Mouse (Mus musculus): ENCODE results near the gene Atg4b. TPM values are rescaled to one million over a fixed set of nuclear protein-coding genes. Genes with fewer than 3 reads are reported as not detected.

The Atg4b gene
- 86.5 and 88.1 TPM in 2 replicates for polyA plus RNA-seq (2015; fragmentation: Nextera tagmentation; extraction: Ambion mirVana)

GRCm38 (mm10) chr1:93751290-93751689 lies at the start of gene Atg4b:
Atg4b (plus strand) TSS chr1:93751500.
- 84% methylated on average over 6 of the region's 6 CpGs for WGBS
- Histone ChIP-seq H3K4me1 (peaks cover 21% of the 10 kb centered on the region), H3K36me3 (peaks cover 29% of the 10 kb centered on the region), H3K4me2 (no peak within 1 kb of the TSS), H3K9me3 (replicated peaks) (no peaks in the 10 kb centered on the region), H3K4me3 (replicated peaks) (no peak within 1 kb of the TSS), H3K27me3 (no peaks in the 10 kb centered on the region), H3K9ac (no peak within 1 kb of the TSS), H3K27ac (no peak within 1 kb of the TSS)
- no peak for ATAC-seq (replicated peaks; ENCODE audit: low FRiP score)

DNA sequence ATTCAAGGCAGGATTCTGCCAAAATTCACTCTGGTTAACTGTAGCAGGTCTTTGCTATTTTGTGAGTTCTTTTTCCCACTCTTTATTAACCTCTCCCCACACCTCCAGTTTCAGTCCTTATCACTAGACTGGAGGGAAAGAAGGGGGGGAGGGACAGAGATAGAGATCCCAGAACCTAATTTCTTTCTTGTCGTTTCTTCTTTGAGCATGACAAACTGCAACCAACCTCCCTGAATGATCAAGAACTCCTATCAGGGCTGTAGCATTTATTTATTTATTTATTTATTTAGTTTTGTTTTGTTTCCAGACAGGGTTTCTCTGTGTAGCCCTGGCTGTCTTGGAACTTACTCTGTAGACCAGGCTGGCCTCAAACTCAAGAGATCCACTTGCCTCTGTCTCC lies 49.2 kb upstream of the Atg4b start:
- Histone ChIP-seq H3K4me2 (no peak overlapping the region), H3K4me3 (replicated peaks) (no peak overlapping the region), H3K27ac (no peak overlapping the region), H3K27me3 (no peaks in the 10 kb centered on the region), H3K9me3 (replicated peaks) (no peaks in the 10 kb centered on the region), H3K4me1 (peaks cover 8% of the 10 kb centered on the region), H3K9ac (no peak overlapping the region), H3K36me3 (peaks cover 41% of the 10 kb centered on the region)
- ATAC-seq (replicated peaks; ENCODE audit: low FRiP score) = no peak
- 78% methylated on average over 1 of the region's 1 CpGs for WGBS

DNA sequence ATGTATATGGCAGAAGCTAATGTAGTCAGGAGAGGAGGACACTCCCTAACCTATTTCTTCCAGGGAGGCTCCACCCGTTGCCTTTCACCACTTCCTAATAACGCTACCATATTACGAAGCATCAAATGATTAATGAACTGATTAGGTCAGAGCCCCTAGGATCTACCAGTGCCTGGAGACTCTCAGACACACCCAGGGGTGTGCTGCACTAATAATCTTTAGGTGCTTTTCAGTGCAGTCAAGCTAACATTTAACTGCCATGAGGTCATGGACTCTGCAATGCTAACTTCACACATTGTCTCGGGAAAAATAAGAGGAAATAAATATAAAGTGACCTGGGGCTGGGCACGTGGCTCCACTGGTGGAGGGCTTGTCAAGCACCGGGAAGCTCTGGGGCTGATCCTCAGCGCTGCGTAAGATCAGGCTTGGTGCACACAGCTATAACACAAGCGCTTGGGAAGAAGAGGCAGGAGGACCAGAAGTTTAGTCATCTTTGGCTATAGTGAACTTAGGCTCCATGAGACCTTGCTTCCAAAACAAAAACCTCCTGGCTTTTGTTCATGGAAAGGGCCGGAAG lies 47.7 kb upstream of the Atg4b start:
- H3K27ac ChIP-seq = no peak overlapping the region
- no peak overlapping the region for H3K4me3 ChIP-seq (replicated peaks)
- ATAC-seq (replicated peaks; ENCODE audit: low FRiP score) = no peak

GRCm38 (mm10) chr1:93704341-93704740 lies 47.0 kb upstream of the Atg4b start:
- WGBS = 87% methylated on average over 9 of the region's 9 CpGs
- no peaks in the 10 kb centered on the region for H3K9me3 ChIP-seq (replicated peaks)
- ATAC-seq (replicated peaks; ENCODE audit: low FRiP score) = no peak
- no peak overlapping the region for H3K27ac ChIP-seq
- no peak overlapping the region for H3K4me2 ChIP-seq
- H3K4me1 ChIP-seq = no peaks in the 10 kb centered on the region
- no peak overlapping the region for H3K4me3 ChIP-seq (replicated peaks)
- H3K27me3 ChIP-seq = no peaks in the 10 kb centered on the region
- H3K9ac ChIP-seq = no peak overlapping the region
- peaks cover 45% of the 10 kb centered on the region for H3K36me3 ChIP-seq

More for the DNA sequence above, 47.7 kb upstream of the Atg4b start:
- Histone ChIP-seq H3K9ac (no peak overlapping the region), H3K4me1 (no peaks in the 10 kb centered on the region), H3K27me3 (no peaks in the 10 kb centered on the region), H3K9me3 (replicated peaks) (no peaks in the 10 kb centered on the region), H3K4me2 (no peak overlapping the region), H3K36me3 (peaks cover 45% of the 10 kb centered on the region)
- WGBS = 85% methylated on average over 10 of the region's 10 CpGs

DNA sequence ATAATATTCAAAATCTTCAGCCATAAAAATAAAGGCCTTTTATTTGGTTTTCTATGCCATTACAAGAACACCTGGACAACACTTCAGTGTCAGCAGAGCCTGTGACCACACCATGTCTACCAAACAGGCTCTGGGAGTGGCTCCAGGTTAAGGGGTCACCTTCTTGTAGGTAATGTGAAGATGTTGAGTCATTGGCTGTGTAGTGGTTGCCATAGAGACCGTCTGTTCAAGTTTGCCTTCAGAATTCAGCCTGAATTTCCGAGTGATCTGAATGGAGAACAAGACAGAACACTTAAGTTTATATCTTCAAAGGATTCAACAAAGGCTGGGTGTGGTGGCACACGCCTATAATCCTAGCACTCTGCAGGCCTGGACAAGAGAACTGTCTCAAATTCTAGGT lies 45.9 kb upstream of the Atg4b start:
- H3K4me3 ChIP-seq (replicated peaks) = no peak overlapping the region
- 84% methylated on average over 3 of the region's 3 CpGs for WGBS
- H3K36me3 ChIP-seq = peaks cover 45% of the 10 kb centered on the region
- no peak overlapping the region for H3K27ac ChIP-seq
- H3K4me2 ChIP-seq = no peak overlapping the region
- no peak for ATAC-seq (replicated peaks; ENCODE audit: low FRiP score)
- no peak overlapping the region for H3K9ac ChIP-seq
- no peaks in the 10 kb centered on the region for H3K27me3 ChIP-seq
- no peaks in the 10 kb centered on the region for H3K9me3 ChIP-seq (replicated peaks)
- no peaks in the 10 kb centered on the region for H3K4me1 ChIP-seq

- H3K4me3 ChIP-seq (replicated peaks) = no peak overlapping the region
- 84% methylated on average over 2 of the region's 2 CpGs for WGBS
- no peak overlapping the region for H3K4me2 ChIP-seq
- H3K27ac ChIP-seq = no peak overlapping the region
- no peak for ATAC-seq (replicated peaks; ENCODE audit: low FRiP score)
- peaks cover 67% of the 10 kb centered on the region for H3K36me3 ChIP-seq
- H3K9me3 ChIP-seq (replicated peaks) = no peaks in the 10 kb centered on the region
- H3K9ac ChIP-seq = no peak overlapping the region
- H3K4me1 ChIP-seq = no peaks in the 10 kb centered on the region
- H3K27me3 ChIP-seq = no peaks in the 10 kb centered on the region
These were observed 35.1 kb upstream of the Atg4b start for GRCm38 (mm10) chr1:93716166-93716565.

GRCm38 (mm10) chr1:93721557-93721956 lies 29.7 kb upstream of the Atg4b start:
- Histone ChIP-seq H3K9ac (no peak overlapping the region), H3K36me3 (peaks cover 46% of the 10 kb centered on the region), H3K4me2 (no peak overlapping the region), H3K27ac (no peak overlapping the region), H3K9me3 (replicated peaks) (no peaks in the 10 kb centered on the region), H3K4me3 (replicated peaks) (no peak overlapping the region), H3K27me3 (no peaks in the 10 kb centered on the region), H3K4me1 (no peaks in the 10 kb centered on the region)
- WGBS = 63% methylated on average over 7 of the region's 7 CpGs
- ATAC-seq (replicated peaks; ENCODE audit: low FRiP score) = no peak

GRCm38 (mm10) chr1:93724623-93725022 lies 26.7 kb upstream of the Atg4b start:
- Histone ChIP-seq H3K4me1 (no peaks in the 10 kb centered on the region), H3K4me3 (replicated peaks) (no peak overlapping the region), H3K9ac (no peak overlapping the region), H3K27ac (no peak overlapping the region), H3K27me3 (no peaks in the 10 kb centered on the region), H3K9me3 (replicated peaks) (no peaks in the 10 kb centered on the region), H3K36me3 (peaks cover 26% of the 10 kb centered on the region), H3K4me2 (no peak overlapping the region)
- 88% methylated on average over 3 of the region's 3 CpGs for WGBS
- no peak for ATAC-seq (replicated peaks; ENCODE audit: low FRiP score)

- Histone ChIP-seq H3K27ac (no peak overlapping the region), H3K4me3 (replicated peaks) (no peak overlapping the region), H3K9ac (no peak overlapping the region), H3K36me3 (peaks cover 24% of the 10 kb centered on the region), H3K4me2 (no peak overlapping the region), H3K27me3 (no peaks in the 10 kb centered on the region), H3K9me3 (replicated peaks) (no peaks in the 10 kb centered on the region), H3K4me1 (no peaks in the 10 kb centered on the region)
- ATAC-seq (replicated peaks; ENCODE audit: low FRiP score) = no peak
- 87% methylated on average over 5 of the region's 5 CpGs for WGBS
These were observed 25.6 kb upstream of the Atg4b start for GRCm38 (mm10) chr1:93725665-93726064.

GRCm38 (mm10) chr1:93726116-93726515 lies 25.2 kb upstream of the Atg4b start:
- ATAC-seq (replicated peaks; ENCODE audit: low FRiP score) = no peak
- Histone ChIP-seq H3K36me3 (peaks cover 20% of the 10 kb centered on the region), H3K4me1 (no peaks in the 10 kb centered on the region), H3K4me3 (replicated peaks) (no peak overlapping the region), H3K9me3 (replicated peaks) (no peaks in the 10 kb centered on the region), H3K9ac (no peak overlapping the region), H3K27ac (no peak overlapping the region), H3K27me3 (no peaks in the 10 kb centered on the region), H3K4me2 (no peak overlapping the region)
- 89% methylated on average over 3 of the region's 3 CpGs for WGBS

DNA sequence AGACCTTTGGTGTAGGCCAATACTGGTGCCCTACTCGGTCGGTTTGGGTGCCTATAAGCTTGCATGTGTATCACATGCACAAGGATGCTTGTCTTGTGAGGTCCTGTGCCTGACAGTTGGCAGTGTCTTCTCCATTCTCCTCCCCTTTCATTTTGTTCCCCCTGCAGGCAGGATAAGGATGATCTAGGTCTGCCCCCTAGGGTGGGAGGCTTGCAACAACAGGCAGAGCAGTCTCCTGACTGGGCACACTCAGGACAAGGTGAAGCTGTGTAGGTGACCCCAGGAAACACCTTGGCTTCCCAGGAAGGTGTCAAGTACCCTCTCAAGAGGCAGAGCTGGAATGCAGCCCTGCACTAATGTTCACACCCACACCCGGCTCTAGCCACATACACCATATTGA lies 24.3 kb upstream of the Atg4b start:
- Histone ChIP-seq H3K4me2 (no peak overlapping the region), H3K9me3 (replicated peaks) (no peaks in the 10 kb centered on the region), H3K27ac (no peak overlapping the region), H3K4me1 (no peaks in the 10 kb centered on the region), H3K27me3 (no peaks in the 10 kb centered on the region), H3K9ac (no peak overlapping the region), H3K36me3 (peaks cover 20% of the 10 kb centered on the region), H3K4me3 (replicated peaks) (no peak overlapping the region)
- peak; percentile 47 for ATAC-seq (replicated peaks; ENCODE audit: low FRiP score)
- 50% methylated on average over 3 of the region's 3 CpGs for WGBS

GRCm38 (mm10) chr1:93731103-93731502 lies 20.2 kb upstream of the Atg4b start:
- Histone ChIP-seq H3K9me3 (replicated peaks) (no peaks in the 10 kb centered on the region), H3K4me3 (replicated peaks) (no peak overlapping the region), H3K36me3 (peaks cover 4% of the 10 kb centered on the region; the same call in 1 of the 2 replicates), H3K27me3 (no peaks in the 10 kb centered on the region), H3K27ac (no peak overlapping the region), H3K4me1 (no peaks in the 10 kb centered on the region), H3K9ac (no peak overlapping the region), H3K4me2 (peak overlapping the region; percentile 14; the same call in 1 of the 2 replicates)
- WGBS = 88% methylated on average over 5 of the region's 5 CpGs
- ATAC-seq (replicated peaks; ENCODE audit: low FRiP score) = no peak

DNA sequence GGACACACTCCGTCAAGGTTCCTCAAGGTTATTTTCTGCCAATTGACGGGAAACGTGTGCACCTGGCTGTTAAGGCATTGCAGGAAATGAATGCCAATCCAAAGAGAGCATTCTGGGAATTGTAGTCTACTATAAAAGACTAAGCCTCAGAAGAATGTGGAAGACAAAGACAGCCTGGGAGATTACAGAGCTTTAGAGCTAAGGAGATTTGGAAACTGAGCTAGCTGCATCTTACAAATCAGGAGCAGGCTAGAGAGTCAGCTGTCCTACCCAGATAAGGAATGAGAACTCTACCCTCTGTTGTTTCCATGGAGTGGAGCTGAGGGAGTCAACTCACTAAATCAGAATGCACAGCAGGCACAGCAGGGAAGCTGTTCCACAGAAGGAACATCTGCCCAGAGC lies 19.4 kb upstream of the Atg4b start:
- Histone ChIP-seq H3K27ac (no peak overlapping the region), H3K9me3 (replicated peaks) (no peaks in the 10 kb centered on the region), H3K4me1 (no peaks in the 10 kb centered on the region), H3K4me2 (no peak overlapping the region), H3K36me3 (peaks cover 4% of the 10 kb centered on the region; the same call in 1 of the 2 replicates), H3K9ac (no peak overlapping the region), H3K4me3 (replicated peaks) (no peak overlapping the region), H3K27me3 (no peaks in the 10 kb centered on the region)
- no peak for ATAC-seq (replicated peaks; ENCODE audit: low FRiP score)
- WGBS = 33% methylated on average over 3 of the region's 3 CpGs
